Mouse (Mus musculus): ENCODE data around the gene Npb. TPM values are rescaled to one million over a fixed set of nuclear protein-coding genes. Genes with fewer than 3 reads are reported as not detected.

Gene Npb
- polyA plus RNA-seq, 1 experiment from 2014 or later, result not detected

- no peak for ATAC-seq
- Histone ChIP-seq H3K9ac (replicated peaks; ENCODE audit: low read depth, low read length) (no peak overlapping the region), H3K4me1 (replicated peaks; ENCODE audit: control insufficient read depth, insufficient read depth, low read length) (peaks cover 5% of the 10 kb centered on the region), H3K27me3 (replicated peaks; ENCODE audit: control insufficient read depth, insufficient read depth, low read length) (peaks cover 4% of the 10 kb centered on the region; the same call in 1 of the 2 replicates), H3K36me3 (ENCODE audit: control insufficient read depth, insufficient read depth) (no peaks in the 10 kb centered on the region), H3K27ac (ENCODE audit: low read length) (no peak overlapping the region), H3K4me3 (replicated peaks; ENCODE audit: low read length) (no peak overlapping the region), H3K4me2 (ENCODE audit: low read length) (no peak overlapping the region), H3K9me3 (ENCODE audit: control insufficient read depth, low read length) (no peaks in the 10 kb centered on the region)
- WGBS, result 58% methylated on average over 3 of the region's 3 CpGs
Measured at GRCm38 (mm10) chr11:120651872-120652271, 43.6 kb downstream of the Npb start.

- Histone ChIP-seq H3K27ac (ENCODE audit: low read length) (no peak overlapping the region), H3K4me3 (replicated peaks; ENCODE audit: low read length) (no peak overlapping the region), H3K27me3 (replicated peaks; ENCODE audit: control insufficient read depth, insufficient read depth, low read length) (peaks cover 27% of the 10 kb centered on the region), H3K4me2 (ENCODE audit: low read length) (no peak overlapping the region), H3K9me3 (ENCODE audit: control insufficient read depth, low read length) (no peaks in the 10 kb centered on the region), H3K4me1 (replicated peaks; ENCODE audit: control insufficient read depth, insufficient read depth, low read length) (peaks cover 2% of the 10 kb centered on the region), H3K36me3 (ENCODE audit: control insufficient read depth, insufficient read depth) (no peaks in the 10 kb centered on the region), H3K9ac (replicated peaks; ENCODE audit: low read depth, low read length) (no peak overlapping the region)
- 81% methylated on average over 3 of the region's 3 CpGs for WGBS
- no peak for ATAC-seq
Measured at GRCm38 (mm10) chr11:120654741-120655140, 46.5 kb downstream of the Npb start.

- Histone ChIP-seq H3K4me2 (ENCODE audit: low read length) (no peak overlapping the region), H3K9me3 (ENCODE audit: control insufficient read depth, low read length) (no peaks in the 10 kb centered on the region), H3K36me3 (ENCODE audit: control insufficient read depth, insufficient read depth) (no peaks in the 10 kb centered on the region), H3K9ac (replicated peaks; ENCODE audit: low read depth, low read length) (no peak overlapping the region), H3K27ac (ENCODE audit: low read length) (no peak overlapping the region), H3K27me3 (replicated peaks; ENCODE audit: control insufficient read depth, insufficient read depth, low read length) (peaks cover 52% of the 10 kb centered on the region), H3K4me1 (replicated peaks; ENCODE audit: control insufficient read depth, insufficient read depth, low read length) (peaks cover 17% of the 10 kb centered on the region), H3K4me3 (replicated peaks; ENCODE audit: low read length) (no peak overlapping the region)
- 94% methylated on average over 4 of the region's 4 CpGs for WGBS
- no peak for ATAC-seq
Measured at GRCm38 (mm10) chr11:120657301-120657700, 49.0 kb downstream of the Npb start.

Small RNA genes within 50 kb of the gene (microRNA-seq; reads per million reads assigned to microRNA genes)
- 0.83 reads per million for gene Mir6936

Other genes with a start within 250 kb of the Npb start
- 1.3 and 1.5 TPM in 2 replicates for gene Fscn2, start 246.9 kb upstream of the Npb start, polyA plus RNA-seq (2015; fragmentation: Nextera tagmentation; extraction: Ambion mirVana)
- gene Faap100, start 229.7 kb upstream of the Npb start, polyA plus RNA-seq (2015; fragmentation: Nextera tagmentation; extraction: Ambion mirVana), result 72.7 and 95.3 TPM in 2 replicates
- 32.0 and 32.1 TPM in 2 replicates for gene Nploc4, start 170.8 kb upstream of the Npb start, polyA plus RNA-seq (2015; fragmentation: Nextera tagmentation; extraction: Ambion mirVana)
- gene Tspan10, start 165.8 kb upstream of the Npb start, polyA plus RNA-seq (2015; fragmentation: Nextera tagmentation; extraction: Ambion mirVana), result not detected in 2 replicates
- 0.32 TPM in 1 of 2 replicates, not detected in the other for gene Pde6g, start 155.0 kb upstream of the Npb start, polyA plus RNA-seq (2015; fragmentation: Nextera tagmentation; extraction: Ambion mirVana)
- 9.7 and 9.9 TPM in 2 replicates for gene Oxld1, start 150.4 kb upstream of the Npb start, polyA plus RNA-seq (2015; fragmentation: Nextera tagmentation; extraction: Ambion mirVana)
- 26.2 and 31.2 TPM in 2 replicates for gene Ccdc137, start 150.4 kb upstream of the Npb start, polyA plus RNA-seq (2015; fragmentation: Nextera tagmentation; extraction: Ambion mirVana)
- gene Arl16, start 140.9 kb upstream of the Npb start, polyA plus RNA-seq (2015; fragmentation: Nextera tagmentation; extraction: Ambion mirVana), result 45.5 and 56.4 TPM in 2 replicates
- gene Mrpl12, start 123.9 kb upstream of the Npb start, polyA plus RNA-seq (2015; fragmentation: Nextera tagmentation; extraction: Ambion mirVana), result 107 and 119 TPM in 2 replicates
- gene Slc25a10, start 116.6 kb upstream of the Npb start, polyA plus RNA-seq (2015; fragmentation: Nextera tagmentation; extraction: Ambion mirVana), result 26.5 and 29.5 TPM in 2 replicates
- 0.43 TPM in 1 of 2 replicates, not detected in the other for gene Gcgr, start 77.8 kb upstream of the Npb start, polyA plus RNA-seq (2015; fragmentation: Nextera tagmentation; extraction: Ambion mirVana)
- 222 and 241 TPM in 2 replicates for gene Mcrip1, start 58.8 kb upstream of the Npb start, polyA plus RNA-seq (2015; fragmentation: Nextera tagmentation; extraction: Ambion mirVana)
- gene Ppp1r27, start 57.3 kb upstream of the Npb start, polyA plus RNA-seq (2015; fragmentation: Nextera tagmentation; extraction: Ambion mirVana), result not detected in 2 replicates
- gene P4hb, start 35.2 kb upstream of the Npb start, polyA plus RNA-seq (2015; fragmentation: Nextera tagmentation; extraction: Ambion mirVana), result 238 and 265 TPM in 2 replicates
- 477 and 485 TPM in 2 replicates for gene Arhgdia, start 26.9 kb upstream of the Npb start, polyA plus RNA-seq (2015; fragmentation: Nextera tagmentation; extraction: Ambion mirVana)
- gene Alyref, start 10.1 kb upstream of the Npb start, polyA plus RNA-seq (2015; fragmentation: Nextera tagmentation; extraction: Ambion mirVana), result 287 and 320 TPM in 2 replicates
- 178 and 192 TPM in 2 replicates for gene Anapc11, start 10.1 kb upstream of the Npb start, polyA plus RNA-seq (2015; fragmentation: Nextera tagmentation; extraction: Ambion mirVana)
- gene Pcyt2, start 9.5 kb downstream of the Npb start, polyA plus RNA-seq (2015; fragmentation: Nextera tagmentation; extraction: Ambion mirVana), result 175 and 234 TPM in 2 replicates
- gene Sirt7, start 16.8 kb downstream of the Npb start, polyA plus RNA-seq (2015; fragmentation: Nextera tagmentation; extraction: Ambion mirVana), result 50.2 and 50.6 TPM in 2 replicates
- 39.9 and 40.1 TPM in 2 replicates for gene Mafg, start 25.1 kb downstream of the Npb start, polyA plus RNA-seq (2015; fragmentation: Nextera tagmentation; extraction: Ambion mirVana)
- gene Pycr1, start 35.3 kb downstream of the Npb start, polyA plus RNA-seq (2015; fragmentation: Nextera tagmentation; extraction: Ambion mirVana), result 34.9 and 36.5 TPM in 2 replicates
- 0.75 TPM in 1 of 2 replicates, not detected in the other for gene Myadml2, start 39.7 kb downstream of the Npb start, polyA plus RNA-seq (2015; fragmentation: Nextera tagmentation; extraction: Ambion mirVana)
- 0.67 and 0.77 TPM in 2 replicates for gene Notum, start 52.7 kb downstream of the Npb start, polyA plus RNA-seq (2015; fragmentation: Nextera tagmentation; extraction: Ambion mirVana)
- gene Aspscr1, start 64.5 kb downstream of the Npb start, polyA plus RNA-seq (2015; fragmentation: Nextera tagmentation; extraction: Ambion mirVana), result 132 and 158 TPM in 2 replicates
- 82.8 and 95.0 TPM in 2 replicates for gene Cenpx, start 105.3 kb downstream of the Npb start, polyA plus RNA-seq (2015; fragmentation: Nextera tagmentation; extraction: Ambion mirVana)
- 91.0 and 118 TPM in 2 replicates for gene Lrrc45, start 105.4 kb downstream of the Npb start, polyA plus RNA-seq (2015; fragmentation: Nextera tagmentation; extraction: Ambion mirVana)
- 251 and 347 TPM in 2 replicates for gene Rac3, start 113.0 kb downstream of the Npb start, polyA plus RNA-seq (2015; fragmentation: Nextera tagmentation; extraction: Ambion mirVana)
- gene Dcxr, start 118.8 kb downstream of the Npb start, polyA plus RNA-seq (2015; fragmentation: Nextera tagmentation; extraction: Ambion mirVana), result 7.6 TPM in 2 replicates
- gene Cbr2, start 123.6 kb downstream of the Npb start, polyA plus RNA-seq (2015; fragmentation: Nextera tagmentation; extraction: Ambion mirVana), result 0.92 and 4.8 TPM in 2 replicates
- 1.7 and 2.2 TPM in 2 replicates for gene Hmga1b, start 154.3 kb downstream of the Npb start, polyA plus RNA-seq (2015; fragmentation: Nextera tagmentation; extraction: Ambion mirVana)
- gene Rfng, start 175.7 kb downstream of the Npb start, polyA plus RNA-seq (2015; fragmentation: Nextera tagmentation; extraction: Ambion mirVana), result 95.2 and 119 TPM in 2 replicates
- 287 and 305 TPM in 2 replicates for gene Gps1, start 175.8 kb downstream of the Npb start, polyA plus RNA-seq (2015; fragmentation: Nextera tagmentation; extraction: Ambion mirVana)
- gene Dus1l, start 187.9 kb downstream of the Npb start, polyA plus RNA-seq (2015; fragmentation: Nextera tagmentation; extraction: Ambion mirVana), result 53.4 and 56.9 TPM in 2 replicates
- gene Fasn, start 216.1 kb downstream of the Npb start, polyA plus RNA-seq (2015; fragmentation: Nextera tagmentation; extraction: Ambion mirVana), result 92.0 and 97.4 TPM in 2 replicates